Mouse (Mus musculus) left cerebral cortex, postnatal 14 days (tissue): ENCODE measurements around the gene Helb. TPM values are rescaled to one million over a fixed set of nuclear protein-coding genes. Genes with fewer than 3 reads are reported as not detected.
"Not testable (repeated sequence)": the region's sequence is repeated elsewhere in the genome, so short reads cannot be mapped to it uniquely, and the experiment has no call there.

Experiments used
- DNase-seq, 2 experiments: peaks; one replicate each; pipeline ENCODE4 v3.0.0; 2021 to 2022; ENCODE audit warnings: low spot score in 2 of 2, mixed read lengths in 1 of 2
- intact Hi-C: fragments of 180-260 bp; cut with DNase I; formaldehyde crosslinking; loops from one replicate; pipeline ENCODE4 v1.15.1; 2025
- long read RNA-seq, 2 experiments: library from polyadenylated mRNA; stranded (forward); transcript quantifications; one replicate each; pipeline ENCODE4 v2.0.0; 2021
- total RNA-seq, 2 experiments: library from RNA; stranded (reverse); gene quantifications; 2 replicates each; pipeline ENCODE4 v1.2.3; 2021

Helb gene
- 1 to 10 TPM; 3.1 to 3.7 TPM for total RNA-seq
- long read RNA-seq, experiment 1, full-length matches to known transcripts, result 2 of 2 reads
- long read RNA-seq, experiment 1, partial matches to known transcripts, result 0 of 2 reads
- long read RNA-seq, experiment 1, other reads (novel, unspliced or antisense), result 0 of 2 reads
- long read RNA-seq, experiment 2, result 0 reads

DNA sequence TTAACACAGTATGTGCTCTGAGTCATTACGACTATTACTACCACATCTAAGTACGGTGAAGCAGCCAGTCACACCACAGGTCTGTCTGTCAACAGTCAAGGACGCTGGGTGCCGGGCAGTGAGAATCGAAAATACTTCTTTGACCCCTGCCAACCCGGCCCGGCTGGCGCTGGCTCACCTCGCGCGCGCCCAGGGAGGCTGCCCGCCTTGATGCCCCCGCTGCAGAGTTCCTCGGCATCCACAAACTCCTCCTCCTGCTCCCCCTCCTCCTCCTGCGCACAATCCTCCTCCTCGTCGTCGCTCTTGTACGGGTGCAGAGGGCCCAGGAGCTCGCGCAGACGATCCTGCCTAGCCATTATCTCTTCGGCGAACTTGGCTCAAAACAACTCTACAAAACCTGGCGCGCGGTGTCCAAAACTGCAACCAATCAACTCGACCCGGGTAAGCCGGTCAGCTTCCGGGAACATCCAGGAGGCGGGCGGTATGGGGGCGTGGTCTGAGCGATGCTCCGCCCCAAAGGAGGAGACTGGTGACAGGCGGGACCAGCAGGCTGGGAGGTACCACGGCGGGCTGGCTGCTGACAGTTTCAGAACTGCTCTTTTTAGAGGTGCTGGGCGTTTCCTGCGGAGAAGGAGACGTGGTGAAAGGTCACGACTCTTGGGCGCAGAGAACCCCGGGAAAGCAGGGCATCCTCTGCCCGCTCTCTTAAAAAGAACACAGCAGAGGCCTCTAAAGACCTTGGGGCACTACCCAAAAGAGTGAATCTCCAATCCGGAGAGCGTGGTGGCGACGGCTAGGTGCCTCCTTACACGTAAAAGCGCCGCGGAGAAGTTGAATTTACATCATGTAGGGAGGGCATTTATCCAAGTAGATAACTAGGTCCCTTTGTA lies at the start of gene Helb:
Gene Helb (minus strand): TSS at position 481 of the 890 bp plus-strand sequence.
- intact Hi-C loops, result no loop called here
- peak; percentile 92 to 94 for DNase-seq

- intact Hi-C loops, result no loop called here
- no peak for DNase-seq
Observed at GRCm38 (mm10) chr10:120160533-120160932, 47.7 kb upstream of the Helb start.

DNA sequence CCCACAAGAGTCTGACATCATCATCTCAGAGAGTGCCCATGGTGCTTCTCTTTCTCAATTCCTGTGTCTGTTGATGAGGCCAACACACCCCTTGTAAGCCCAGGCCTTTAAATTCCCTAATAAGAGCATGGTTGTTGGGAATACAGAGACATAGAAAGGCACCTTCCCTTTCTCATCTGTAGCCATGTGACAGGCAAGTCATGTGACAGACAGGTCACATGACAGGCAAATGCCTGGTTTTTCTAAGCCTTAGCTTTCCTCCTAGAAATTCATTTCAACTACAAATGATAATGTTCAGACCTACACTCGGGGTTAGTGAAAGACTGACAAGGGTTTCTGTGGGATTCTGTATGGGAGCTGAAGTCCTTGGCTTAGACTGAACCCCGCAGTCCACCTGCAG lies 41.1 kb upstream of the Helb start:
- intact Hi-C loops, result no loop called here
- no peak for DNase-seq

- DNase-seq, result no peak
- intact Hi-C loops, result no loop called here
Observed at GRCm38 (mm10) chr10:120151672-120152071, 38.9 kb upstream of the Helb start.

GRCm38 (mm10) chr10:120140916-120141516 lies 28.2 kb upstream of the Helb start:
- DNase-seq, result no peak
- intact Hi-C loops, result no loop called here

DNA sequence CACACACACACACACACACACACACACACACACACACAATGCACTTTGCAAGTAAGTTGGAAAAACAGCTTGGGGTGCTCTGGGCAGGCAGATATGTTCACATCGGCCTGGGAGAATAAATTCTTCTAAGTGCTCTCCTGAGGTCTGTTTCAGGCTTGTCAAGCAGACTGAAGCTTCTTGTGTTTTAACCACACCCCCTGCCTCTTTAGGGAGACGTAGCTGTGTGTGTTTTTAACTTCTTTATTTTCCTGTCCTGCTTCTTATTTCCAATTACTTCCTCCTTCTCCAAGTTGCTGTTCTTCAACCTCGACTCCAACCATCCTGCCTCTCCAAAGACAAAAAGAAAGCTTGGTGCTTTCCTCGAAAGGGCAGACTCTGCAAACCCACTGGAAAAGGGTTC lies 27.4 kb upstream of the Helb start:
- intact Hi-C loops, result no loop called here
- DNase-seq, result no peak

- no peak for DNase-seq
- intact Hi-C loops, result loop anchor here (10.0 kb wide), 1 partner anchor 69 kb away; the partner anchor contains the start of genes Irak3 and Tmbim4
Observed at GRCm38 (mm10) chr10:120136020-120136562, 23.3 kb upstream of the Helb start.

DNA sequence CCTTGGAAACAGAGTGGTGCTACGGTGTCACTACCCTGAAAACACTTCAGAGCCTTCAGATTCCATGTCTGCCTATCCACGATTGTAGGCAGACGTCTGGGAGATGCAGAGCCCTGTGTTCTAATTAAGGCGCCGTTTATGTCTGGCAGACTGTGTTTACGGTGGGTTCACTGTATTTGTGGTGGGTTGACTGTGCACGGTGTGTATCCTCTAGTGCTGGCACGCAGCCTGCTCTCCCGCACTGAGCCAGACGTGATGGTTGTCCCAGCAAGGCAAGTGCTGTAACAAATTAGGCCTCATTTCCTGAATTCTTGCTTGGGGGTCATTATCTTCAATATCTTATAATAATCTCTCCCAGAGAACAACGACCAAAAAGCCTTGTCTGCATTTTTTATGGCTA lies 20.9 kb upstream of the Helb start:
- peak in 1 of 2 experiments; percentile 16 for DNase-seq
- intact Hi-C loops, result loop anchor here (10.0 kb wide), 1 partner anchor 71 kb away; the partner anchor contains the start of genes Irak3 and Tmbim4

- intact Hi-C loops, result loop anchor here (10.0 kb wide), 1 partner anchor 74 kb away; the partner anchor contains the start of genes Irak3 and Tmbim4
- DNase-seq, result peak; percentile 72 to 78
Observed at GRCm38 (mm10) chr10:120130621-120131020, 17.8 kb upstream of the Helb start.

GRCm38 (mm10) chr10:120128601-120129277 lies 16.0 kb upstream of the Helb start:
- DNase-seq, result no peak
- intact Hi-C loops, result loop anchor here (5.0 to 10.0 kb wide), 3 partner anchors 244 to 481 kb away; no protein-coding TSS in a partner anchor

DNA sequence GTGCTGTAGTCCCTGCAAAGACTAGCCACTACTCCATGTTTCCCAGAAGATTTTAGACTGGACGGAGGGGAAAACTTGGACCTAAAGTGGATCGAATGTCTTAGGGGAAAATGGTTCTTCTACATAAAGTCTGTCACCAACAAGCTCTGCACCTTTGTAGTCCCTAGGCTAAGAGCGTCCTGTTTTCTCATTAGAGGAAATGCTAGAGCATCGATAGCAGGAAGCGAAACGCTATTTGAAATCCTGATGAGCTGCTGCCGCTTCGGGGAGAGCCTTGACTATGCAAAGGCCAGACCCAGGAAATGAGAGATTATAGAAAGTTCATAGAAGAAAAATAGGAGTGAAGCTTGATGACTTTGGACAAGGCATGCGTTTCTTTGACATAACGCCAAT lies 12.7 kb upstream of the Helb start:
- DNase-seq, result no peak
- intact Hi-C loops, result loop anchor here (5.0 to 10.0 kb wide), 3 partner anchors 241 to 478 kb away; no protein-coding TSS in a partner anchor

DNA sequence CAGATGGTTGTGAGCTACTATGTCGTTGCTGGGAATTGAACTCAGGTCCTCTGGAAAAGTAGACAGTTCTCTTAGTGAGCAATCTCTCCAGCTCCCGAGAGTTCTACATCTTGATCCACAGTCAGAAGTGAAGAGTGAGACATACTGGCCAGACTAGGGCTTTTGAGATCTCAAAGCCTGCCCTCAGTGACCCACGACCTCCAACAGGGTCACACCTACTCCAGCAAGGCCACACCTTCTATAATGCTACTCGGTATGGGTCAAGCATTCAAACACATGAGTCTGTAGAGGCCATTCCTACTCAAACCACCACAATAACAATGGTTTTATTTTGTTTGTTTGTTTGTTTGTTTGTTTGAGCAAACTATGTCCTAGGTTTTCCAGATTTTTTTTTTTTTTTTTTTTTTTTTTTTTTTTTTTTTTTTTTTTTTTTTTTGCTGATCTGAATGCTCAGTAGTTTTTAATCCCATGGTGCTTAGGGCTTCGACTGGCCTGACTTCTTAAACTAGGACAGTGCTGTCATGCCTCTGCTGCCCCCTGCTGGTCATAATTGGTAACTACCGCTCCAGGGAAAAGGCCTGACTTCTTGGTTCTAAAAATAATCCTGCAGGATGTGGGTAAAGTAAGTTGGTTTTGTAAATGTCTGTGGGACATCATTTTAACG lies 12.1 kb upstream of the Helb start:
- peak; percentile 89 to 90 for DNase-seq
- intact Hi-C loops, result loop anchor here (5.0 to 10.0 kb wide), 3 partner anchors 240 to 478 kb away; no protein-coding TSS in a partner anchor

DNA sequence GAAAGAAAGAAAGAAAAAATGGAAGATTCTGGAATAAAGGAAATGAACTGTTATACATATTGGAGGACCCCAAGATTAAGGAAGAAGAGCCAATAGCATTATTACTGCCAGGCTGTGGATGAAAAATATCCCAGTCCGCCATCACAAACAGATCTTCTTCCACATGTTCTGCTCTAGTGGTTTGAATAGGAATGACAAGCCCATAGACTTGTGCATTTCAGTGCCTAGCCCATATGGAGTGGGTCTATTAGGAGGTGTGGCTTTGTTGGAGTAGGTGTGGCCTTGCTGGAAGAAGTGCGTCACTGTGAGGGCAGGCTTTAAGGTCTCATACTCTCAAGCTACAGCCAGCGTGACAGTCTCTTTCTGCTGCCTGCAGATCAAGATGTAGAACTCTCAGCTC lies 10.9 kb upstream of the Helb start:
- intact Hi-C loops, result loop anchor here (10.0 kb wide), 1 partner anchor 239 kb away; no protein-coding TSS in a partner anchor
- no peak for DNase-seq

DNA sequence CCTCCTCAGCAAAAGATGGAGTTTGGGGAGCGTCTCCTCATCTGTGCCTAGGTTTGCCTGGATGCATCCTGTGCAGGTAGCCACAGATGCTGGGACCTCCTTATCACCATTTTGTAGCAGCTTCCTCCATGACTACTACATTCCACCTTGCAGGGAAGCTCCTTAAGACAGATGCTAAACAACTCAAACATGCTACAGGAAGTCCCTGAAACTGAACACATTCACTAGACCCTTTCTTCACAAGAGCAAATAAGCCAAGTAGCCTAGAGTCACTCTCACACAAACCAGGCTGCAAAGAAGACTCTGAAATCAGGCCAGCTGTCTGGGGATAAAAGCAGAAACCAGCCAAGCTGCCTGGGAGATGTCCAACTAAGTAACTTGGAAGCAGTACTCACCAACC lies 2.5 kb upstream of the Helb start:
- no peak for DNase-seq
- intact Hi-C loops, result no loop called here

GRCm38 (mm10) chr10:120114493-120114892 lies 1.7 kb upstream of the Helb start:
- intact Hi-C loops, result no loop called here
- no peak for DNase-seq

- intact Hi-C loops, result no loop called here
- DNase-seq, result no peak
Observed at GRCm38 (mm10) chr10:120113980-120114379, 1.2 kb upstream of the Helb start.

- DNase-seq, intact Hi-C loops: not testable (repeated sequence)
Observed at GRCm38 (mm10) chr10:120113482-120113881, 695 bp upstream of the Helb start.

GRCm38 (mm10) chr10:120111691-120112319 lies 982 bp downstream of the Helb start:
- intact Hi-C loops, result no loop called here
- no peak for DNase-seq
